9 mouse cellular contexts compared by ENCODE assay signal in the genomic region with DNA sequence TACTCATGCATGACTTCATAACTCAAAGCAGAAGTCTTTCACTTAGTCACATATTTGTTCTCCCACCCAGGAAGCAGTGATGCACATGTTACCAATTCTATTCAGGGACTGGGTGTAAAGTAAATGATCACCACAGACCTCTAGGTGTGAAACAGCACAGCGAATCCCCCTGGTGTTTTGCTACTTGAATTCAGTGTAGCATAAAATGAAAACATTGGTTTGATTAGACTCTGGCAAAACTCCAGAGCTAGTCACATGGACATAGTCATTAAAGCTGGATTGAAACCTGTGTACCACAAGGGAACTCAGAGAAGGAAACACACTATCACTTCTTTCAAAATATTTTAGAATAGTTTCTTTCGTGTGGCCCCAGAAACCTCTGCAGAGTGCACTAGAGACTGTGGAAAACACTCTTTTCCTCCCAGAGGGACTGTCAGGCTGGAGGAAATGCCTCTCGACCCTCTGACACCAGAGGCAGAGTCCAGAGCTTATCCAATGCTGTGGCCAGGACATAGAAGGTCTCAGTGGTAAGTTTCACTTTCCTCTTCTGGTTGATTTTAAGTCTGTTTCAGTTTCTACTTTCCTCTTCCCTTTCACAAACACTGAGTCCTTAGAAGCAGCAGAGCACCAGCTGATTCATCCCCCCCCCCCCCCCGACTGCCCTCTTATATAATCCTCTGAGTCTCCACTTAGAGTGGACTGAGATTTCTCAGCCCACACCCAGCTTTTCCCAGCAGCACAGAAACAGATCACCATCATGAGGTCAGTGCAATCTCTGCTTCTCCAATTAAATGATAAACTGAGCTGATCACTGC. TPM values are rescaled to one million over a fixed set of nuclear protein-coding genes. Genes with fewer than 3 reads are reported as not detected.
DNase-seq lines count a peak whose midpoint lies in the region; ATAC-seq and TF ChIP-seq lines count a peak whose summit lies in the region.
"Not testable (repeated sequence)": the region's sequence is repeated elsewhere in the genome, so short reads cannot be mapped to it uniquely, and the experiment has no call there.
"Had no signal": no experiment of that assay in that cellular context is flagged by ENCODE, and none has a peak within 500 bp of the region (broad histone marks: within the 10 kb centered on the region; RNA-seq: fewer than 3 reads in every experiment).

Ifit3b (plus strand) TSS at position 734 of the 815 bp plus-strand sequence.

- H3K9ac ChIP-seq in forebrain, postnatal 0 days; liver, embryonic 13.5 days; midbrain, embryonic 15.5 days: not testable (repeated sequence)

- ATAC-seq in forebrain, postnatal 0 days, result peak; percentile 34
- ATAC-seq in liver, embryonic 13.5 days (ENCODE audit: low read depth), result peak; percentile 51; the same call in 1 of the 2 replicates
- 0 out of 2 replicates have a peak, but pooled peaks have one; percentile 38 for ATAC-seq in midbrain, embryonic 15.5 days (replicated peaks)

- not testable (repeated sequence) for H3K4me1 ChIP-seq in forebrain, postnatal 0 days (ENCODE audit: insufficient read depth); liver, embryonic 13.5 days (replicated peaks); midbrain, embryonic 15.5 days; small intestine, adult 2 months (ENCODE audit: control insufficient read depth, insufficient read depth, insufficient read length, low read length)

- not testable (repeated sequence) for TF ChIP-seq CTCF in forebrain, postnatal 0 days (IDR thresholded peaks at IDR 0.05; ENCODE audit: low read depth); small intestine, adult 2 months (IDR thresholded peaks at IDR 0.05; ENCODE audit: extremely low read depth, insufficient read length, insufficient replicate concordance, low read depth, low read length)

- intact Hi-C loops in heart, postnatal 25 days (cut with DNase I), result not testable (repeated sequence)

- not testable (repeated sequence) for H3K27me3 ChIP-seq in forebrain, postnatal 0 days (ENCODE audit: insufficient read depth, low read length); liver, embryonic 13.5 days; midbrain, embryonic 15.5 days (replicated peaks); small intestine, adult 2 months (ENCODE audit: control insufficient read depth, insufficient read depth, low read length)

- DNase-seq in CD4-positive, CD25-positive, alpha-beta regulatory T cell, adult 2 months (ENCODE audit: low read depth, low spot score), result peak; percentile 45
- DNase-seq in brain, adult 2 months (ENCODE audit: low read depth, low spot score), result peak; percentile 73
- not testable (repeated sequence) for DNase-seq in forebrain, postnatal 0 days; liver, embryonic 13.5 days
- peak; percentile 44 for DNase-seq in heart, postnatal 25 days (ENCODE audit: low spot score)
- DNase-seq in kidney, adult 9 months, result peak; percentile 83

- H3K9me3 ChIP-seq in forebrain, postnatal 0 days (ENCODE audit: low read length); liver, embryonic 13.5 days (replicated peaks); midbrain, embryonic 15.5 days: not testable (repeated sequence)

- not testable (repeated sequence) for H3K4me3 ChIP-seq in forebrain, postnatal 0 days (ENCODE audit: low read depth, low read length); liver, embryonic 13.5 days (replicated peaks); midbrain, embryonic 15.5 days; small intestine, adult 2 months (ENCODE audit: low read depth, low read length)

- 45% methylated on average over 4 of the region's 4 CpGs for WGBS in forebrain, postnatal 0 days
- 25% methylated on average over 4 of the region's 4 CpGs for WGBS in liver, embryonic 13.5 days (ENCODE audit: insufficient replicate concordance)
- 60% methylated on average over 4 of the region's 4 CpGs for WGBS in midbrain, embryonic 15.5 days
- WGBS in small intestine, adult 2 months, result 11% methylated on average over 4 of the region's 4 CpGs

- H3K36me3 ChIP-seq in forebrain, postnatal 0 days (ENCODE audit: insufficient read depth); liver, embryonic 13.5 days; midbrain, embryonic 15.5 days (replicated peaks); small intestine, adult 2 months (ENCODE audit: control insufficient read depth, insufficient read depth, low read length): not testable (repeated sequence)

- H3K27ac ChIP-seq in forebrain, postnatal 0 days (ENCODE audit: low read depth, low read length); liver, embryonic 13.5 days; midbrain, embryonic 15.5 days: not testable (repeated sequence)
- H3K27ac ChIP-seq in small intestine, adult 2 months (ENCODE audit: insufficient read depth, low read depth, low read length), result peak within 1 kb of the TSS; percentile 94

- H3K4me2 ChIP-seq in forebrain, postnatal 0 days (ENCODE audit: low read depth); liver, embryonic 13.5 days; midbrain, embryonic 15.5 days: not testable (repeated sequence)

- TF ChIP-seq POLR2A in small intestine, adult 2 months (IDR thresholded peaks at IDR 0.05; ENCODE audit: low read depth, low read length), result not testable (repeated sequence)

RNA-seq across cellular contexts. Expression of gene Ifit3b, which starts in this region (rescaled TPM):
- total RNA-seq in forebrain, postnatal 0 days (2014; rRNA removed), result 0.15 and 0.19 TPM in 2 replicates
- polyA plus RNA-seq in forebrain, postnatal 0 days (2015; fragmentation: Nextera tagmentation; extraction: Ambion mirVana), result 0.45 and 0.79 TPM in 2 replicates
- total RNA-seq in heart, postnatal 25 days (2021), result 1 to 10 TPM; 1.1 TPM
- 0.38 and 0.58 TPM in 2 replicates for polyA plus RNA-seq in liver, embryonic 13.5 days (2015; fragmentation: Nextera tagmentation; extraction: Ambion mirVana)
- 0.26 and 0.37 TPM in 2 replicates for polyA plus RNA-seq in midbrain, embryonic 15.5 days (2015; fragmentation: Nextera tagmentation; extraction: Ambion mirVana)
- polyA plus RNA-seq in small intestine, adult 2 months (2012; rRNA removed), result 0.20 and 0.90 TPM in 2 replicates
- polyA plus RNA-seq: liver, embryonic 11.5 days had no signal

Comparison
In these comparisons a context has a peak if more than half of its experiments do, and no peak if none do; other contexts are left out.
1. Peak in ATAC-seq in forebrain, postnatal 0 days; RNA of the gene not detected or under 1 TPM.
2. Peak in ATAC-seq in liver, embryonic 13.5 days; RNA of the gene not detected or under 1 TPM.
3. Peak in ATAC-seq in midbrain, embryonic 15.5 days; RNA of the gene not detected or under 1 TPM.